Mouse (Mus musculus): ENCODE data around the gene Zfp292. TPM values are rescaled to one million over a fixed set of nuclear protein-coding genes. Genes with fewer than 3 reads are reported as not detected.

The Zfp292 gene
- polyA plus RNA-seq, 1 experiment from 2014 or later = 25.1 TPM

GRCm38 (mm10) chr4:34847679-34848309 is 35.0 kb downstream of the Zfp292 start:
- Histone ChIP-seq H3K27me3 (replicated peaks; ENCODE audit: control insufficient read depth, insufficient read depth, low read length) (no peaks in the 10 kb centered on the region), H3K9me3 (ENCODE audit: control insufficient read depth, low read length) (no peaks in the 10 kb centered on the region), H3K4me1 (replicated peaks; ENCODE audit: control insufficient read depth, insufficient read depth, low read length) (no peaks in the 10 kb centered on the region), H3K36me3 (ENCODE audit: control insufficient read depth, insufficient read depth, low read length) (peaks cover 14% of the 10 kb centered on the region), H3K9ac (ENCODE audit: low read length) (no peak overlapping the region), H3K27ac (ENCODE audit: low read depth) (no peak overlapping the region), H3K4me2 (ENCODE audit: low read length) (no peak overlapping the region), H3K4me3 (ENCODE audit: low read depth, low read length) (no peak overlapping the region)
- no peak for ATAC-seq (replicated peaks; ENCODE audit: low FRiP score, low TSS enrichment, low read depth)
- DNase-seq (ENCODE audit: low spot score) = no peak
- 89% methylated on average over 6 of the region's 6 CpGs for WGBS

- Histone ChIP-seq H3K27me3 (replicated peaks; ENCODE audit: control insufficient read depth, insufficient read depth, low read length) (no peaks in the 10 kb centered on the region), H3K4me3 (ENCODE audit: low read depth, low read length) (no peak overlapping the region), H3K4me2 (ENCODE audit: low read length) (no peak overlapping the region), H3K4me1 (replicated peaks; ENCODE audit: control insufficient read depth, insufficient read depth, low read length) (no peaks in the 10 kb centered on the region), H3K36me3 (ENCODE audit: control insufficient read depth, insufficient read depth, low read length) (peaks cover 7% of the 10 kb centered on the region), H3K9ac (ENCODE audit: low read length) (no peak overlapping the region), H3K27ac (ENCODE audit: low read depth) (no peak overlapping the region), H3K9me3 (ENCODE audit: control insufficient read depth, low read length) (no peaks in the 10 kb centered on the region)
- DNase-seq (ENCODE audit: low spot score) (no peak), ATAC-seq (replicated peaks; ENCODE audit: low FRiP score, low TSS enrichment, low read depth) (no peak)
- 90% methylated on average over 1 of the region's 1 CpGs for WGBS
Observed at GRCm38 (mm10) chr4:34843839-34844238, 38.9 kb downstream of the Zfp292 start.

- ATAC-seq (replicated peaks; ENCODE audit: low FRiP score, low TSS enrichment, low read depth) = no peak
- Histone ChIP-seq H3K4me2 (ENCODE audit: low read length) (no peak overlapping the region), H3K9ac (ENCODE audit: low read length) (no peak overlapping the region), H3K9me3 (ENCODE audit: control insufficient read depth, low read length) (no peaks in the 10 kb centered on the region), H3K4me3 (ENCODE audit: low read depth, low read length) (no peak overlapping the region), H3K27me3 (replicated peaks; ENCODE audit: control insufficient read depth, insufficient read depth, low read length) (no peaks in the 10 kb centered on the region), H3K27ac (ENCODE audit: low read depth) (no peak overlapping the region), H3K36me3 (ENCODE audit: control insufficient read depth, insufficient read depth, low read length) (peaks cover 15% of the 10 kb centered on the region), H3K4me1 (replicated peaks; ENCODE audit: control insufficient read depth, insufficient read depth, low read length) (no peaks in the 10 kb centered on the region)
- no peak for DNase-seq (ENCODE audit: low spot score)
- 88% methylated on average over 3 of the region's 3 CpGs for WGBS
Observed at GRCm38 (mm10) chr4:34842826-34843225, 39.9 kb downstream of the Zfp292 start.

- no peak for ATAC-seq (replicated peaks; ENCODE audit: low FRiP score, low TSS enrichment, low read depth)
- WGBS = 86% methylated on average over 4 of the region's 4 CpGs
Observed at GRCm38 (mm10) chr4:34831496-34831895, 51.3 kb downstream of the Zfp292 start.

GRCm38 (mm10) chr4:34829456-34829855 is 53.3 kb downstream of the Zfp292 start:
- 96% methylated on average over 3 of the region's 3 CpGs for WGBS
- Histone ChIP-seq H3K36me3 (ENCODE audit: control insufficient read depth, insufficient read depth, low read length) (peaks cover 55% of the 10 kb centered on the region), H3K4me2 (ENCODE audit: low read length) (no peak overlapping the region), H3K9ac (ENCODE audit: low read length) (no peak overlapping the region), H3K4me3 (ENCODE audit: low read depth, low read length) (no peak overlapping the region), H3K27me3 (replicated peaks; ENCODE audit: control insufficient read depth, insufficient read depth, low read length) (no peaks in the 10 kb centered on the region), H3K4me1 (replicated peaks; ENCODE audit: control insufficient read depth, insufficient read depth, low read length) (no peaks in the 10 kb centered on the region), H3K27ac (ENCODE audit: low read depth) (no peak overlapping the region), H3K9me3 (ENCODE audit: control insufficient read depth, low read length) (no peaks in the 10 kb centered on the region)
- DNase-seq (ENCODE audit: low spot score) (no peak), ATAC-seq (replicated peaks; ENCODE audit: low FRiP score, low TSS enrichment, low read depth) (no peak)

More at GRCm38 (mm10) chr4:34831496-34831895, 51.3 kb downstream of the Zfp292 start:
- Histone ChIP-seq H3K4me2 (ENCODE audit: low read length) (no peak overlapping the region), H3K36me3 (ENCODE audit: control insufficient read depth, insufficient read depth, low read length) (peaks cover 65% of the 10 kb centered on the region), H3K4me1 (replicated peaks; ENCODE audit: control insufficient read depth, insufficient read depth, low read length) (no peaks in the 10 kb centered on the region), H3K27ac (ENCODE audit: low read depth) (no peak overlapping the region), H3K4me3 (ENCODE audit: low read depth, low read length) (no peak overlapping the region), H3K9ac (ENCODE audit: low read length) (no peak overlapping the region), H3K27me3 (replicated peaks; ENCODE audit: control insufficient read depth, insufficient read depth, low read length) (no peaks in the 10 kb centered on the region), H3K9me3 (ENCODE audit: control insufficient read depth, low read length) (no peaks in the 10 kb centered on the region)
- no peak for DNase-seq (ENCODE audit: low spot score)

GRCm38 (mm10) chr4:34823901-34824300 is 58.9 kb downstream of the Zfp292 start:
- Histone ChIP-seq H3K27ac (ENCODE audit: low read depth) (no peak overlapping the region), H3K4me1 (replicated peaks; ENCODE audit: control insufficient read depth, insufficient read depth, low read length) (no peaks in the 10 kb centered on the region), H3K36me3 (ENCODE audit: control insufficient read depth, insufficient read depth, low read length) (peaks cover 30% of the 10 kb centered on the region), H3K9me3 (ENCODE audit: control insufficient read depth, low read length) (no peaks in the 10 kb centered on the region), H3K9ac (ENCODE audit: low read length) (no peak overlapping the region), H3K4me2 (ENCODE audit: low read length) (no peak overlapping the region), H3K27me3 (replicated peaks; ENCODE audit: control insufficient read depth, insufficient read depth, low read length) (no peaks in the 10 kb centered on the region), H3K4me3 (ENCODE audit: low read depth, low read length) (no peak overlapping the region)
- 88% methylated on average over 1 of the region's 1 CpGs for WGBS
- ATAC-seq (replicated peaks; ENCODE audit: low FRiP score, low TSS enrichment, low read depth) (no peak), DNase-seq (ENCODE audit: low spot score) (no peak)

- ATAC-seq (replicated peaks; ENCODE audit: low FRiP score, low TSS enrichment, low read depth) = no peak
- WGBS = 93% methylated on average over 4 of the region's 4 CpGs
- no peak overlapping the region for H3K27ac ChIP-seq (ENCODE audit: low read depth)
- H3K27me3 ChIP-seq (replicated peaks; ENCODE audit: control insufficient read depth, insufficient read depth, low read length) = no peaks in the 10 kb centered on the region
- H3K36me3 ChIP-seq (ENCODE audit: control insufficient read depth, insufficient read depth, low read length) = peaks cover 42% of the 10 kb centered on the region
- H3K4me1 ChIP-seq (replicated peaks; ENCODE audit: control insufficient read depth, insufficient read depth, low read length) = no peaks in the 10 kb centered on the region
- H3K4me2 ChIP-seq (ENCODE audit: low read length) = no peak overlapping the region
- H3K9ac ChIP-seq (ENCODE audit: low read length) = no peak overlapping the region
- DNase-seq (ENCODE audit: low spot score) = no peak
- H3K4me3 ChIP-seq (ENCODE audit: low read depth, low read length) = no peak overlapping the region
- H3K9me3 ChIP-seq (ENCODE audit: control insufficient read depth, low read length) = no peaks in the 10 kb centered on the region
Observed at GRCm38 (mm10) chr4:34819904-34820303, 62.9 kb downstream of the Zfp292 start.

- no peak for DNase-seq (ENCODE audit: low spot score)
- H3K9me3 ChIP-seq (ENCODE audit: control insufficient read depth, low read length) = no peaks in the 10 kb centered on the region
- WGBS = 84% methylated on average over 14 of the region's 14 CpGs
- no peak overlapping the region for H3K9ac ChIP-seq (ENCODE audit: low read length)
- no peaks in the 10 kb centered on the region for H3K4me1 ChIP-seq (replicated peaks; ENCODE audit: control insufficient read depth, insufficient read depth, low read length)
- no peak for ATAC-seq (replicated peaks; ENCODE audit: low FRiP score, low TSS enrichment, low read depth)
- no peak overlapping the region for H3K4me2 ChIP-seq (ENCODE audit: low read length)
- H3K27ac ChIP-seq (ENCODE audit: low read depth) = no peak overlapping the region
- H3K36me3 ChIP-seq (ENCODE audit: control insufficient read depth, insufficient read depth, low read length) = peaks cover 27% of the 10 kb centered on the region
- no peak overlapping the region for H3K4me3 ChIP-seq (ENCODE audit: low read depth, low read length)
- H3K27me3 ChIP-seq (replicated peaks; ENCODE audit: control insufficient read depth, insufficient read depth, low read length) = no peaks in the 10 kb centered on the region
Observed at GRCm38 (mm10) chr4:34801166-34802034, 81.4 kb downstream of the Zfp292 start.

All from intestine, embryonic 14.5 days (tissue).